Mouse (Mus musculus) midbrain, postnatal 0 days (tissue): ENCODE data around the gene Cox6b1. TPM values are rescaled to one million over a fixed set of nuclear protein-coding genes. Genes with fewer than 3 reads are reported as not detected.

Experiments used
- ATAC-seq: fragments of 200-750 bp; cut with Nextera tagmentation; 2 replicates; pipeline ENCODE4 v1.8.0; 2017; ENCODE audit warnings: moderate number of reproducible peaks, mild to moderate bottlenecking, moderate TSS enrichment, moderate library complexity; ENCODE audit not compliant: low FRiP score
- DNase-seq: peaks from one replicate; pipeline ENCODE4 v3.0.0-alpha.2; 2015; ENCODE audit warnings: low spot score
- H3K27ac ChIP-seq: fragments of 300-500 bp; sonication (generic); 2 replicates; pipeline ENCODE4 v1.5.1; 2014; ENCODE audit warnings: low read depth, mild to moderate bottlenecking, low read length, mixed read lengths
- H3K27me3 ChIP-seq: fragments of 300-500 bp; sonication (generic); 2 replicates; pipeline ENCODE4 v1.6.1; 2014; ENCODE audit warnings: low read length, control low read depth, mixed read lengths; ENCODE audit not compliant: insufficient read depth
- H3K36me3 ChIP-seq: fragments of 300-500 bp; sonication (generic); 2 replicates; pipeline ENCODE4 v1.6.1; 2014; ENCODE audit warnings: low read length, control low read depth, mixed read lengths; ENCODE audit not compliant: insufficient read depth
- H3K4me1 ChIP-seq: fragments of 300-500 bp; sonication (generic); 2 replicates; pipeline ENCODE4 v1.6.1; 2014; ENCODE audit warnings: mild to moderate bottlenecking, control low read depth, antibody characterized with exemption, low read length, mixed read lengths; ENCODE audit not compliant: insufficient read depth
- H3K4me2 ChIP-seq: fragments of 300-500 bp; sonication (generic); 2 replicates; pipeline ENCODE4 v1.6.1; 2014; ENCODE audit warnings: low read depth, mild to moderate bottlenecking, low read length, mixed read lengths; ENCODE audit not compliant: poor library complexity, severe bottlenecking
- H3K4me3 ChIP-seq: fragments of 300-500 bp; sonication (generic); 2 replicates; pipeline ENCODE4 v1.5.1; 2014; ENCODE audit warnings: low read depth, mild to moderate bottlenecking, low read length, moderate library complexity
- H3K9ac ChIP-seq: fragments of 300-500 bp; sonication (generic); replicated peaks from 2 replicates; pipeline ENCODE4 v1.6.1; 2014; ENCODE audit warnings: mild to moderate bottlenecking, low read length, moderate library complexity, mixed read lengths; ENCODE audit not compliant: poor library complexity, severe bottlenecking
- H3K9me3 ChIP-seq: fragments of 300-500 bp; sonication (generic); 2 replicates; pipeline ENCODE4 v1.6.1; 2016; ENCODE audit warnings: low read length, control low read depth
- CTCF ChIP-seq: IDR thresholded peaks from 2 replicates; pipeline ENCODE4 v1.5.1; 2016; ENCODE audit warnings: antibody characterized with exemption, mild to moderate bottlenecking
- WGBS: fragments of 180-500 bp; shearing (Covaris S2); extraction: QIAGEN DNeasy Blood & Tissue Kit; methylation state at CpG from one replicate; pipeline ENCODE4 v1.1.7; 2014; 5-methylcytosine and 5-hydroxymethylcytosine counted together
- polyA plus RNA-seq: library from polyadenylated mRNA; unstranded; fragments of >200 nt; fragmentation: Nextera tagmentation; extraction: Ambion mirVana; gene quantifications from 2 replicates; pipeline ENCODE4 v1.2.1, GENCODE M21; 2015
- total RNA-seq: library from RNA; depleted of rRNA; stranded (reverse); fragments of >200 nt; gene quantifications from 2 replicates; pipeline ENCODE4 v1.2.3, GENCODE M21; 2014

Cox6b1 gene
- total and polyA plus RNA-seq, 2 experiments from 2014 or later, result 310 to 1,351 TPM

- Histone ChIP-seq H3K4me2 (no peak overlapping the region), H3K36me3 (peaks cover 25% of the 10 kb centered on the region), H3K27me3 (no peaks in the 10 kb centered on the region), H3K9me3 (no peaks in the 10 kb centered on the region), H3K27ac (no peak overlapping the region), H3K9ac (no peak overlapping the region), H3K4me3 (no peak overlapping the region), H3K4me1 (no peaks in the 10 kb centered on the region)
- 80% methylated on average over 2 of the region's 2 CpGs for WGBS
- peak; percentile 5 for DNase-seq
- peak; percentile 40 for TF ChIP-seq CTCF
- no peak for ATAC-seq
Observed at GRCm38 (mm10) chr7:30614454-30614853, 11.5 kb downstream of the Cox6b1 start.

DNA sequence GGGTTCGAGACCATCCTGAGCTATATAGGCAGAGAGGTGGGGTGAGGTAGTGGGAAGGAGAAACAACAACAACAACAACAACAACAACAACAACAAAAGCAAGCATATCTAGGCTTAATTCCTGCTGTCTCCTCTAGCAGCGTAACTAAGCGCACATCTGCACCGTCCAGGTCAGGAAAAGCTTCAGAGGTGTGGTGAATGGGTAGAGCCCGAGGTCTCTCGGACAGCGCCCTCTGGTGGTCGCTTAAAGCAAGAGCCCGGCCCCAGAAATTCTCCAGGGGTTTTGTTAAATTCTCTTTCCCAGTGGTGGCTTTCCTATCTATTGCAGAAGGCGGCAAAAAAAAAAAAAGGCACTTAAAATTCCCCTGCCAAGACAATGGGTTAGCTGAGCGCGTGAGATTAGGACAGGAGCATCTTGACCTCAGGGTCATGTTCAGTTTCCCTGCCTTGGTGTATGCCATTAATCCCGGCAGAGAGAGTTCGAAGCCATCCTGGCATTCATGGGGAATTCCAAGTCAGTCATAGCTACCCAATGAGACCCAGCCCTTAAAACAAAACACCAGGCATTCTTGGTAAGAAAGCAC is 12.3 kb downstream of the Cox6b1 start:
- no peak overlapping the region for H3K27ac ChIP-seq
- H3K27me3 ChIP-seq, result no peaks in the 10 kb centered on the region
- peak; percentile 70 for TF ChIP-seq CTCF
- no peaks in the 10 kb centered on the region for H3K9me3 ChIP-seq
- ATAC-seq (no peak), DNase-seq (peak; percentile 53)
- H3K4me3 ChIP-seq, result no peak overlapping the region
- H3K9ac ChIP-seq, result no peak overlapping the region
- H3K4me1 ChIP-seq, result no peaks in the 10 kb centered on the region
- no peak overlapping the region for H3K4me2 ChIP-seq
- peaks cover 20% of the 10 kb centered on the region for H3K36me3 ChIP-seq
- 23% methylated on average over 14 of the region's 14 CpGs for WGBS

DNA sequence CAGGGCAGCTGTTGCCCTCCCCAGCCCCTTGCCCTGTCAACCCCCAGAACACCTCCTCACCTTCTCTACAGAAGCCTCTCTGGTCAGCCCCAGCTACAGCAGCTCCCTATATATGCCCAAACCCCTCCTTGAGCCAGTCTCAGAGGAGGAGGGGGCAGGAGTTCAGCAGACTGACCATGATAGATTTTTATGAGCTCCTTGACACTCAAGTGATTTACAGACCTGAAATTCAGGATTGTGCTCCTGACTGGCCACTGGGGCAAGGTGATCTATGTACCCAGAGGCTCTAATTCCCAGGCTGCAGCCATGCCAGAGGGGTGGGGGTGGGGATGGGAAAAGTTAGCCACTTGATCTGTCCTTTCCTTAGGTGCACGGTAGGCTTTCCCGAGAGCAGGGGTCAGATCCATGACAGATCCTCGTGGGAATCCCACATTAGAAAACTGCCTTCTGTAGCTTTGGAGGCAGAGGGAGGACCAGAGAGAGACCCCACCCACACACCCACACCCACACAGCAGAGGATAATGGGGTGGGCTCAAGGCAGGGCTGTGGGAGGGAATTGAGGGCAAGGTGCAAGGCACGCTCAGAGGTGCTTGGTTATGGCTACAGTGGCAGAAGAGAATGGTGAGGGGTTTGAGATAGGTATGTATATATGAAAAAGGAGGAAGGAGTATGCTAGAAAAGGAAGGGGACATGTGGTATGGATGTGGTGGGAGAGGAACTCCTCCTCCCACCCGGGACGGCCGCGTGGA is 13.1 kb downstream of the Cox6b1 start, which contains the start of gene Upk1a:
TSS of gene Upk1a (minus strand) at position 194 of the 749 bp plus-strand sequence.
- peaks cover 14% of the 10 kb centered on the region for H3K36me3 ChIP-seq
- no peak within 1 kb of the TSS for H3K4me2 ChIP-seq
- TF ChIP-seq CTCF, result no peak
- WGBS, result 84% methylated on average over 8 of the region's 8 CpGs
- H3K9ac ChIP-seq, result no peak within 1 kb of the TSS
- no peak for ATAC-seq
- no peak for DNase-seq
- H3K4me1 ChIP-seq, result no peaks in the 10 kb centered on the region
- no peak within 1 kb of the TSS for H3K4me3 ChIP-seq
- no peaks in the 10 kb centered on the region for H3K9me3 ChIP-seq
- no peaks in the 10 kb centered on the region for H3K27me3 ChIP-seq
- H3K27ac ChIP-seq, result no peak within 1 kb of the TSS

- TF ChIP-seq CTCF, result no peak
- ATAC-seq (no peak), DNase-seq (no peak)
- WGBS, result 60% methylated on average over 7 of the region's 7 CpGs
- Histone ChIP-seq H3K27me3 (no peaks in the 10 kb centered on the region), H3K9me3 (no peaks in the 10 kb centered on the region), H3K9ac (peak overlapping the region; percentile 24; the same call in 1 of the 2 replicates), H3K4me1 (no peaks in the 10 kb centered on the region), H3K36me3 (no peaks in the 10 kb centered on the region), H3K4me3 (no peak overlapping the region), H3K27ac (no peak overlapping the region), H3K4me2 (no peak overlapping the region)
Observed at GRCm38 (mm10) chr7:30610043-30610442, 15.9 kb downstream of the Cox6b1 start.

GRCm38 (mm10) chr7:30608476-30608875 is 17.5 kb downstream of the Cox6b1 start:
- DNase-seq (no peak), ATAC-seq (no peak)
- no peaks in the 10 kb centered on the region for H3K9me3 ChIP-seq
- TF ChIP-seq CTCF, result no peak
- no peaks in the 10 kb centered on the region for H3K4me1 ChIP-seq
- H3K27ac ChIP-seq, result no peak overlapping the region
- 49% methylated on average over 16 of the region's 16 CpGs for WGBS
- no peak overlapping the region for H3K4me3 ChIP-seq
- no peak overlapping the region for H3K9ac ChIP-seq
- H3K4me2 ChIP-seq, result no peak overlapping the region
- no peaks in the 10 kb centered on the region for H3K36me3 ChIP-seq
- H3K27me3 ChIP-seq, result no peaks in the 10 kb centered on the region

DNA sequence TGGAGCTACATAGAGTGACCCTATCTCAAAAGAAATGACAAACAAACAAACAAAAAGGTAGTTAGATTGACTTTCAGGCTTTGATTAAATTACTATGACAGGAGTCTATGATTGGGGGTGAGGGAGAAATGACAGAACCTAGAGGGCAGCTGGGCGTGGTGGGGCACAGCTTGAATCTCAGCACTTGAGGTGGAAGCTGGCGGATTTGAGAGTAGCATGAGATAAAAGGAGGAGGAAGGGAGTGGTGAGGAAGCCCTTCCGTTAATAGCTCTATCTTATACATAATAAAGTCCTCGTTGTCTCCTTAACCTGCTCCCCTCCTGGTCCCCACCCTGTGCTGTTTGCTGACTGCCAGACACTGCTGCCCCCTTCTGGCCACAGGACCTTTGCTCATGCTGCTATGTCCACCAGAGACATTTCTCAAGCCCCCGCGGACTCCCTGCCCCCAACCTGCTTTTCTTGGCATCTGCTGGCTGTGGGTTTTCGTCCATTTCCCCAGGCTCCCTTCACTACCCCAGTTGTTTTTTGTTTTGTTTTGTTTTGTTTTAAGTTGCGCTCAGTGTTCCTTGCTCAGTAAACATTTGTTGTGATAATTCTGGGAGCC is 18.1 kb downstream of the Cox6b1 start:
- 28% methylated on average over 8 of the region's 8 CpGs for WGBS
- Histone ChIP-seq H3K27ac (no peak overlapping the region), H3K4me1 (no peaks in the 10 kb centered on the region), H3K4me2 (no peak overlapping the region), H3K4me3 (no peak overlapping the region), H3K27me3 (no peaks in the 10 kb centered on the region), H3K9me3 (no peaks in the 10 kb centered on the region), H3K36me3 (no peaks in the 10 kb centered on the region), H3K9ac (no peak overlapping the region)
- DNase-seq (peak; percentile 37), ATAC-seq (no peak)
- TF ChIP-seq CTCF, result peak; percentile 64
